Mouse (Mus musculus): ENCODE measurements around the gene Fbxl21. TPM values are rescaled to one million over a fixed set of nuclear protein-coding genes. Genes with fewer than 3 reads are reported as not detected.

Fbxl21 gene
- polyA plus RNA-seq, 1 experiment = not detected

DNA sequence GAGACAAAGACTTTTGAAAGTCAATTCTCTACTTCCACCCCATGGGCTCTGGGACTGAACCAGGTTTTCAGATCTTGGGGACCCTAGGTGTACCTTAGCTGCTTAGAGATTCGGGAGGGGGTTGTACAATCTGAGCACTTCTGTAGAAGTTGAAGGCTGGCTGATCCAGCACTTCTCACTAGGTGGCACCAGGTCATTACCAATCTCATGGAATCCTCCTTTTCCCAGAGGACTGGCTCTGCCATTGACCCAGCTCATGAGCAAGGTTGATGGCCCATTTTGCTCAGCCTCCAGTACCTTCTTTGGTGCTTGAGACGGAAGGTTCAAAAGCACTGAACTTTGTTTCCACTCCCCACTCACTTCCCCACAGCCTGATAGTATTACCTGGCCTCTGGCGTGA lies 22.1 kb upstream of the Fbxl21 start:
- TF ChIP-seq CTCF (IDR thresholded peaks at IDR 0.05; ENCODE audit: insufficient read depth, low read depth, low read length) (no peak), POLR2A (IDR thresholded peaks at IDR 0.05; ENCODE audit: insufficient read depth, low read depth, low read length) (no peak)
- 68% methylated on average over 3 of the region's 3 CpGs for WGBS
- H3K27ac ChIP-seq (ENCODE audit: insufficient read depth, low read depth, low read length) = no peak overlapping the region
- H3K4me3 ChIP-seq (ENCODE audit: insufficient read depth, low read depth, low read length) = no peak overlapping the region
- no peaks in the 10 kb centered on the region for H3K4me1 ChIP-seq (ENCODE audit: control insufficient read depth, insufficient read depth, low read length)

DNA sequence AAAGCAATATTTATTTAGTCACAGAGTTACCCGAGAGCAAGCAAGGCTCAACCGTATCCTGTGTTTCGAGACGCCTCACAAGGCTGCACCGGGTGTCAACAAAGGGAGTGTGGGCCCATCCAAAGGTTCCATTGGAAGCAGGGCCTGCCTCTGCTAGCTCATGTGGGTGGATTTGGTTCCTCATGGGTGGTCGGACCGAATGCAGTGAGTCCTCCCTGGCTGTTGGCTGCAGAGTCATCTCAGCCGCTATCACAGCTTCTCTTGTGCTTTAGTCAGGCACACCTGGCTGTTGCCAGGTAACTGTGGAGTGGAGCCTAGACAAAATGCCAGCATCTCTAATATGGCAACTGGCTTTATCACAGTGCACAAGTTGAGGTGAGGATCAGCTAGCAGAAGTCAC lies 21.6 kb upstream of the Fbxl21 start:
- Histone ChIP-seq H3K27ac (ENCODE audit: insufficient read depth, low read depth, low read length) (no peak overlapping the region), H3K4me1 (ENCODE audit: control insufficient read depth, insufficient read depth, low read length) (no peaks in the 10 kb centered on the region), H3K4me3 (ENCODE audit: insufficient read depth, low read depth, low read length) (no peak overlapping the region)
- 89% methylated on average over 8 of the region's 8 CpGs for WGBS
- TF ChIP-seq POLR2A (IDR thresholded peaks at IDR 0.05; ENCODE audit: insufficient read depth, low read depth, low read length) (no peak), CTCF (IDR thresholded peaks at IDR 0.05; ENCODE audit: insufficient read depth, low read depth, low read length) (no peak)

DNA sequence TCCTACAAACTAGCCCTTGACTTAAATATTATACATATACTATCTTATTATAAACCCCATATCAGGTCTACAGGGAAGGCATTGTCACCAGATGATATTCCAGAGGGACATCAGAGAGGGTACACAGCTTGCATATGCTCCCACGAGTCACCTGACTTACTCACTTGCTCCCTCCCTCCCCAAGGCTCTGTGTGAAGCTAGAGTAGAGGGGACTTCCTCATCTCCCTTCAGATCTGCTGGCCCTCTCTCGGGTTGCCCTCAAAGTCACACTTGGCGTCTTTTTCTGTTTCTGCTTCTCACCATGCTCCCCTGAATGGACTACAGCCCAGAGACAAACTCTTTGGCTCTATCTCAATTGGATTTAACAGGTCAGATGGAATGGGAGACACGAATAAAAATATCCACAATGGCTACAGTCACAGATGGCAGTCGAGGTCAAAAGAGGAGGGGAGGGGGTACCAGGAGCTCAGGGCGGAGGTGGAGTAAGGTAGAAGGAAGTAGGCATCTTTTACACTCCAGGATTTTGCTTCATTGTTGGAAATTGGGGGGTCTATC lies 20.3 kb upstream of the Fbxl21 start:
- Histone ChIP-seq H3K27ac (ENCODE audit: insufficient read depth, low read depth, low read length) (no peak overlapping the region), H3K4me1 (ENCODE audit: control insufficient read depth, insufficient read depth, low read length) (no peaks in the 10 kb centered on the region), H3K4me3 (ENCODE audit: insufficient read depth, low read depth, low read length) (no peak overlapping the region)
- no peak for TF ChIP-seq POLR2A (IDR thresholded peaks at IDR 0.05; ENCODE audit: insufficient read depth, low read depth, low read length)
- TF ChIP-seq CTCF (IDR thresholded peaks at IDR 0.05; ENCODE audit: insufficient read depth, low read depth, low read length) = no peak
- 68% methylated on average over 6 of the region's 6 CpGs for WGBS

DNA sequence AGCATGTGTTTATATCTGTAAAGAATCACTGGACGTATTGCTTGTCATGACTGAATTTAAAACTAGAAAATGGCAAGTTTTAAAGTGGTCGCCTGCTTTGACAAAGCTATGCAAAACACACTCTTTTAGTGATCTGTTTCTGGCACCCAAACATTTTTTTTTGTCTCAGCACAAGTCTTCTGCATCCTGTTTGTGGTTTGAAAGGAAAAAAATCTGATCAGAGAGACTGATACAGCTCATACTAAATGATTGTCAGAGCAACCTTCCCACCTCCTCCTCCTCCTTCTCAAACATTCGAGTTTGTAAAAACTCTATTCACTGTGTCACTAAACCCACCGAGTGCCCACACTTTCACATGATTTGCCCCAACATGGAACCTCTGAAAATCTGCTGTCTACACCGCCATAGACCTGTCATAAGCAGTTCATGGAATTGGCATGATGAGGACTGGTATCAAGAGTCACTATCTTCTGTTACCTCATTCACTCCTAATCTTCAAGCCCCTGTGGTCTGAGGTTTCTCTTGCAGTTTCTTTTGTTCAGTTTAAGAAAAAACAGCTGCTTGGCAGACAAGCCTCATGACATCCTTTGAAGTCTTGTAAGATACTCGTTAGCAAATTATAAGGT lies 15.3 kb upstream of the Fbxl21 start:
- Histone ChIP-seq H3K4me1 (ENCODE audit: control insufficient read depth, insufficient read depth, low read length) (no peaks in the 10 kb centered on the region), H3K27ac (ENCODE audit: insufficient read depth, low read depth, low read length) (no peak overlapping the region), H3K4me3 (ENCODE audit: insufficient read depth, low read depth, low read length) (no peak overlapping the region)
- 56% methylated on average over 6 of the region's 6 CpGs for WGBS
- TF ChIP-seq CTCF (IDR thresholded peaks at IDR 0.05; ENCODE audit: insufficient read depth, low read depth, low read length) = no peak
- TF ChIP-seq POLR2A (IDR thresholded peaks at IDR 0.05; ENCODE audit: insufficient read depth, low read depth, low read length) = no peak

DNA sequence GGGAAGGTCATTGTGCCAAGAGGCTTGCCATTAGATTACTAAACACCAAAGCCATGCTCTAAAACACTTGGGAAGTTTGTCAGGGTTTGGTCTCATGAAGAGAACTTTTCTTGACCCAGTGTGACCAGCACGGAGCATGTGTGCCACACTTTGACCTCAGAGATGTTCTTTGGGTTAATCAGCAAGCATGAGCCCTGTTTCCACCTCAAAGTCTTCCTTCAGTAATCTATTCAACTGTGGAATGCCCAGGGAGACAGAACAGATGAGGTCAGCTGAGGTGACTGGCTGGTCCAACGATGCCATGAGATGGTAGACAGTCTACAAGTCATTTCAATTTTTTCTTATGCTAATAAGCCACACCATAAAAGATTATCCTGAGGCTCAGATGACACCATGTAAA lies 12.5 kb upstream of the Fbxl21 start:
- no peak for TF ChIP-seq POLR2A (IDR thresholded peaks at IDR 0.05; ENCODE audit: insufficient read depth, low read depth, low read length)
- no peak for TF ChIP-seq CTCF (IDR thresholded peaks at IDR 0.05; ENCODE audit: insufficient read depth, low read depth, low read length)
- H3K4me3 ChIP-seq (ENCODE audit: insufficient read depth, low read depth, low read length) = no peak overlapping the region
- no peak overlapping the region for H3K27ac ChIP-seq (ENCODE audit: insufficient read depth, low read depth, low read length)
- 89% methylated on average over 2 of the region's 2 CpGs for WGBS
- no peaks in the 10 kb centered on the region for H3K4me1 ChIP-seq (ENCODE audit: control insufficient read depth, insufficient read depth, low read length)

DNA sequence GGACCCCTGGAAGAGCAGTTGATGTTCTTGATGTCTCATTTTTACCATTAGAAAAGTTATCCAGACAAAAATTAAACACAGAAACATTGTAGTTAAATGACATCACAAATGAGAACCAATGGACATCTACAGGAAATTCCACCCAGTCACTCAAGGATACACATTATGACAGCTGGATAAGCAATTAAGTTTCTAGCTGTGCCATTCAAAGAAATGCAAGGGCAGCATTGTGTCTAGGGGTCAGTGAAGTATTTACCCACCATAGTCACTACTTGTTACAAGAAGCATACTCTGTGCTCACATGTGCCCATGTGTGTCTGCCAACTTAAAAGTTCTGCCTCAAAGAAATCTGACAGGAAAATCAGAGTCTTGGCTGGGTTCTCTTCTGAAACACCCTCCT lies 8.7 kb upstream of the Fbxl21 start:
- Histone ChIP-seq H3K4me3 (ENCODE audit: insufficient read depth, low read depth, low read length) (no peak overlapping the region), H3K4me1 (ENCODE audit: control insufficient read depth, insufficient read depth, low read length) (no peaks in the 10 kb centered on the region), H3K27ac (ENCODE audit: insufficient read depth, low read depth, low read length) (no peak overlapping the region)
- TF ChIP-seq CTCF (IDR thresholded peaks at IDR 0.05; ENCODE audit: insufficient read depth, low read depth, low read length) (no peak), POLR2A (IDR thresholded peaks at IDR 0.05; ENCODE audit: insufficient read depth, low read depth, low read length) (no peak)

DNA sequence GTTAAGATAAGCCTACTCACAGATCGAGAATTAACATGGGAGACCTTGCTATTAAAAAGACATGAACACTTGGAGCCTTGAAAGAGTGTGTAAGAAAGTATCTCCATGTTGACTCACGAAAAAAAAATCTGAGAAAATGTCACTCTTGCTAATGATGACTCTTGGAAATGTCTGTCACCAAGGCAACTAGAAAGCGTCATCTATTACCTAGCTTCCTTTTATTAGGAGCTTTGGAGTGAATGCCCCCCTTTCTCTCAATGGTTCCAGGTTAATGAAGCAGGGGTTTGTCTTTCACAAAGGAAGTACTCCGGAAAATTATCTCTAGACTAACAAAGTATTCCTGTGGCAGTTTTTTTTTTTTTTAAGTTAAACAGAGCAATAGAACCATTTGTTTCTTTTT lies 6.0 kb upstream of the Fbxl21 start:
- no peak overlapping the region for H3K27ac ChIP-seq (ENCODE audit: insufficient read depth, low read depth, low read length)
- 58% methylated on average over 4 of the region's 4 CpGs for WGBS

DNA sequence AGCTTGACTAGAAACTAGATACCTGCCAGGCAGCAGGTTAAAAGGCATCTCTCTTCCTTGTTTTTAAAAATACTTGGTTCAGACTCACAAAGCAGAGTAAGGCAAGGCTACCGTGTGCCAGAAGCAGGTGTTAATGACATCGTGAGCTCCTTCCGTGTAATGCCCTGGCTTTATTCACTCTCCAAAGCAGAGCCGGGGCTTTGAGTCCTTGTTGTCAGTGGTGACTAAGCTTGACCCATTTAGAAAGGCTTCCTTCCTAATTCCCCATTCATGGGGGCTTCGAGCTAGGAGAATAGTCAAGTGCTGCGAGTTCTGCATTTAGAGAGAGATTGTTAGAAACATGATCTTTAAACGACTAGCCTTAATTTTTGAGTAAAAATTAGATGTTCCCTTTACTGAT lies 5.5 kb upstream of the Fbxl21 start:
- Histone ChIP-seq H3K27ac (ENCODE audit: insufficient read depth, low read depth, low read length) (no peak overlapping the region), H3K4me3 (ENCODE audit: insufficient read depth, low read depth, low read length) (no peak overlapping the region), H3K4me1 (ENCODE audit: control insufficient read depth, insufficient read depth, low read length) (no peaks in the 10 kb centered on the region)
- TF ChIP-seq CTCF (IDR thresholded peaks at IDR 0.05; ENCODE audit: insufficient read depth, low read depth, low read length) (no peak), POLR2A (IDR thresholded peaks at IDR 0.05; ENCODE audit: insufficient read depth, low read depth, low read length) (no peak)
- 50% methylated on average over 7 of the region's 7 CpGs for WGBS

More for the DNA sequence above, 6.0 kb upstream of the Fbxl21 start:
- Histone ChIP-seq H3K4me3 (ENCODE audit: insufficient read depth, low read depth, low read length) (no peak overlapping the region), H3K4me1 (ENCODE audit: control insufficient read depth, insufficient read depth, low read length) (no peaks in the 10 kb centered on the region)
- TF ChIP-seq CTCF (IDR thresholded peaks at IDR 0.05; ENCODE audit: insufficient read depth, low read depth, low read length) (no peak), POLR2A (IDR thresholded peaks at IDR 0.05; ENCODE audit: insufficient read depth, low read depth, low read length) (no peak)

DNA sequence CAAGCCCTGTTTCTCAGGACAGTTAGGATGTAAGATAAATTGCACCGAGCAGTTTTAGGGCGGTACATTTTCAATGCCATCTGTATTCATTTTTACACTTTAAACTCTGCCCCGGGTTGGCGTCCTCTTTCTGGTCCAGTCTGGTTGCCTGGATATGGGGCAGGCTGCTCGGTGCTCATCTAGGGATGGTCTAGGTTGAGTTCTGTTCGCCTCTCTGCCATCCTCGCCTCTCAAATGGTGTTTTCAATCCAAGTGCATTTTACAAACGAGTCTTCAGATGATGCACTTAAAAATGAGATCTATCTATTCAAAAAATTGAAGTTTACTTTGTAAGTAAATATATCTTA lies 522 bp downstream of the Fbxl21 start:
- WGBS = 2% methylated on average over 8 of the region's 8 CpGs
- Histone ChIP-seq H3K4me1 (ENCODE audit: control insufficient read depth, insufficient read depth, low read length) (no peaks in the 10 kb centered on the region), H3K27ac (ENCODE audit: insufficient read depth, low read depth, low read length) (no peak overlapping the region), H3K4me3 (ENCODE audit: insufficient read depth, low read depth, low read length) (peak overlapping the region; percentile 75)
- TF ChIP-seq POLR2A (IDR thresholded peaks at IDR 0.05; ENCODE audit: insufficient read depth, low read depth, low read length) (no peak), CTCF (IDR thresholded peaks at IDR 0.05; ENCODE audit: insufficient read depth, low read depth, low read length) (no peak)

DNA sequence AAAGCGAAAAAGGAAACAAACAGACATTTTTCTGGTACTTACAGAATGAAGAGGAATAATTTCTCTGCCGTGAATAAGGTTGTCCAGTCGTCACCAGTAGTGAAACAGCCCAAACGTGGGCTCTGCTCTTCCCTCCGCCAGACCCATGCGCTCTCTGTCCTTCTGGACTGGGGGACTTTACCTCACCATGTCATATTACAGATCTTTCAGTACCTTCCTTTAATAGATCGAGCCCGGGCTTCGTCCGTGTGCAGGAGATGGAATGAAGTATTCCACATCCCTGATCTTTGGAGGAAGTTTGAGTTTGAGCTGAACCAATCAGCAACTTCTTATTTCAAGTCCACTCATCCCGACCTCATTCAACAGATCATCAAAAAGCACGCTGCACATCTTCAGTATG lies 4.6 kb downstream of the Fbxl21 start:
- no peak overlapping the region for H3K27ac ChIP-seq (ENCODE audit: insufficient read depth, low read depth, low read length)
- H3K4me1 ChIP-seq (ENCODE audit: control insufficient read depth, insufficient read depth, low read length) = no peaks in the 10 kb centered on the region
- no peak overlapping the region for H3K4me3 ChIP-seq (ENCODE audit: insufficient read depth, low read depth, low read length)
- WGBS = 89% methylated on average over 12 of the region's 12 CpGs
- no peak for TF ChIP-seq CTCF (IDR thresholded peaks at IDR 0.05; ENCODE audit: insufficient read depth, low read depth, low read length)
- TF ChIP-seq POLR2A (IDR thresholded peaks at IDR 0.05; ENCODE audit: insufficient read depth, low read depth, low read length) = no peak

Measured in olfactory bulb, adult 2 months (tissue).